Mouse (Mus musculus) duodenum, adult 2 months (tissue): ENCODE data around the gene Oxct2a. TPM values are rescaled to one million over a fixed set of nuclear protein-coding genes. Genes with fewer than 3 reads are reported as not detected.

Source experiments
- polyA plus RNA-seq: library from polyadenylated mRNA; depleted of rRNA; stranded (reverse); fragments of >200 nt; gene quantifications from 2 replicates; pipeline ENCODE4 v1.2.3, GENCODE M21; 2012; ENCODE audit warnings: low replicate concordance; rRNA removed

Oxct2a gene
- polyA plus RNA-seq, result 0.21 and 0.74 TPM in 2 replicates

DNA sequence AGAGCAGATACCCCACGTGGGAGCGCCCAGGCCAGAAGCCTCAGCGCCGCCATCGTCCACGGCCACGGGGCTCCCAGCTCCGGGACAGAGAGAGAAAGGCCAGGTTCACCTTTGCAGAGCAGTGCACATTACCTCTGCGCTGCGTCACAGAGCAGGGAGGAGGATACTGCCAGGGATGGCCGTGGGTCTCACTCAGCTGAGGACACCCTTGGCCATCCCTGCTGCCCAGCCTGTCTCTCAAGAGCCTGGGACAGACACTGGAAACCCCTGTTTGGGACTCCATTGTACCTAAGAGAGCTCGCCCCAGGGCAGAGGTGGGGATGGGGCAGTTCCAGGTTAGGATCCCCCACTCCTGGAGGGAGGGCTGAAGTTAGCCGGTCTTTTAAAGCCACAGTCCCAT lies at the start of gene Oxct2a:
Gene Oxct2a, minus strand, starts transcription at position 101 of the 400 bp plus-strand sequence.

DNA sequence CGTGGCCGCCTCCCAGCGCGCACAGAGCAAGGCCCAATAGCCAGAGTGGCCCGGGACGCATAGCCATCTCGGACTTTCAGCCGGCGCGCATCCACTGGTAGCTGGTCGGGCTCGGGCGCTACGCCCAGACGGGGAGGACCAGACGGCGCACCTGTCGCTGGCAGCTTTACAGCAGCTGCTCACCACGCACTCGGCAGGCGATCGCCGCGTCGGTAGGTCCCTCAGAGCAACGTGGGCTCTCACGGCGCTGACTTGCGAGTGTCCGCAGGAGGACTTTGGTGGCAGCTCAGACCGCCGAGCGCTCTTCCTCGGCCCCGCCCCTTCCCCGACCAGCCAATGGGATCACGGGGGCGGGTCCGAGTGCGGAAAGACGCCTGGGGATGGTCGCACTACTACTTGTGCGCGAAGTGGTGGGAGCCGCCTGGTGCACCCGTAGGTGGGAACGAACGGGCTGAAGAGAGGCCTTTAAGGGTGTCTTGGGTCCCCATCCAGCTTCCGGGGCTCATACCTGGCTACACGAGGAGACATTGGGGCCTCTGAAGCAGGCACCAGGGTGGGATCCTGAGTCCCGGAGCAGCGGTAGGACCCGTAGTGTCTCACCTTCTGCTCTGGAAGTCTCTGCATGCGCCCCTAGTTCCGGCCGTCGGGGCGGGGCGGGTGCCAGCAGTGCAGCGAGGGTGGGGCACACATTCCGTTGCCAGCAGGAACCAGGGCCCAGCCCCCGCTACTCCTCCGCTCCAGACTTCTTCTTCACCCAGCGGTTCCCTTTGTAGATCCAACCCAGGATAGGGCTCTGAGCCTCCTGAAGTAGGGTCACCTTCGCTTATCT lies 19.4 kb upstream of the Oxct2a start, which contains the start of gene Bmp8a:
Gene Bmp8a, minus strand, starts transcription at position 611 of the 829 bp plus-strand sequence.

Other genes starting within 250 kb of the Oxct2a start
- 0.42 and 3.5 TPM in 2 replicates for gene Bmp8b, start 218.5 kb downstream of the Oxct2a start, polyA plus RNA-seq
- 0.32 TPM in 1 of 2 replicates, not detected in the other for gene Oxct2b, start 207.4 kb downstream of the Oxct2a start, polyA plus RNA-seq
- gene Ppie, start 183.7 kb downstream of the Oxct2a start, polyA plus RNA-seq, result 6.6 and 7.3 TPM in 2 replicates
- gene Hpcal4, start 140.4 kb downstream of the Oxct2a start, polyA plus RNA-seq, result 0.43 and 3.0 TPM in 2 replicates
- gene Nt5c1a, start 122.1 kb downstream of the Oxct2a start, polyA plus RNA-seq, result 0.14 and 0.18 TPM in 2 replicates
- gene Heyl, start 90.1 kb downstream of the Oxct2a start, polyA plus RNA-seq, result 1.1 and 1.3 TPM in 2 replicates
- gene Pabpc4, start 61.3 kb downstream of the Oxct2a start, polyA plus RNA-seq, result 118 and 155 TPM in 2 replicates
- gene Bmp8a, start 19.6 kb upstream of the Oxct2a start, polyA plus RNA-seq, result 5.2 and 31.1 TPM in 2 replicates